Mouse (Mus musculus) T-cell, adult 66 days (primary cell): ENCODE data around the gene Pde1b. TPM values are rescaled to one million over a fixed set of nuclear protein-coding genes. Genes with fewer than 3 reads are reported as not detected.

Experiments
- total RNA-seq, 2 experiments: library from RNA; stranded (reverse); gene quantifications; 3 replicates in 1 of 2; 4 replicates in 1 of 2; pipeline ENCODE4 v1.2.4; 2023

Pde1b gene
- 10 to 100 TPM; 26.1 to 45.0 TPM for total RNA-seq

DNA sequence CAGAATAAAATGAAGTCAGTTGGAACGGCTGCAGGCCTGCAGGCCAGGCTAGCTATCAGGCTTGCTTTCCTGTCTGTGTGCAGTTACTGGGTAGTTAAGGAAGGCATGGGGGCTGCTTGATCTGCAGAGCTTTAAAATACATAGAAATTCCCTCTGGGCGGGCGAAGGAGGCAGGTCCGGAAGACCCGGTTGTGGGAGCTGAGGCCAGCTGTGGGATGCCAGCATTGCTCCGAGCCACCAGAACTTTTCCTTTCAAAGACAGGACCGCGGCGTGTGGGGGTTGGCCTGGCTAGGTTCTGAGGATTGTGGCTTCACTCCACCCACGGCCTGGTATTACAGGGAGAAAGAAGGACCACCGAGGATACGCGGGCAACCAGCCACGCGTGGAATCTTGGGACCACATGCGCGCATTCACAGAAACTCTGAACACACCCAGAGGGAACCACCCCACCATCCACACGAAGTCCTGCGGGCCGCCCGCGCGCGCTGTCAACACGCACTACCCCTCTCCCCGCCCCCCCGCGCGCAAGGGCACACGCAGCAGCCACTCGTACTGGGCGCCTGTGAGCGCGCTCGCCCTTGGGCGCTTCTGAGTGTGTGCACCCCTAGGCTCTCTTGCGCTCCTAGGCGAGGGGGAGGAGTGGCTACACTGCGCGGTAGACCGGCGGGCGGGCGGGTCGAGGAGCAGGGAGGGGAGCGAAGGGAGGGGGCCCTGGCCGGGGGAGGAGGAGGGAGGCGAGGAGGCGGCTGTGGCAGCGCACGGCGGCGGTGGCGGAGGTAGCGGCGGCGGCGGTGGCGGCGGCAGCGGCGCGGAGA, at the start of gene Pde1b:
Gene Pde1b (plus strand): TSS at position 600 of the 816 bp plus-strand sequence.

GRCm38 (mm10) chr15:103453551-103454218, 49.1 kb upstream of the Pde1b start, which contains the start of gene Nckap1l:
Gene Nckap1l, plus strand, starts transcription at chr15:103453794.

GRCm38 (mm10) chr15:103537822-103538213, 35.0 kb downstream of the Pde1b start, which contains the start of gene Ppp1r1a:
Gene Ppp1r1a, minus strand, starts transcription at chr15:103538003.

GRCm38 (mm10) chr15:103564981-103565380, 62.1 kb downstream of the Pde1b start, which contains the start of gene Glycam1:
Gene Glycam1, minus strand, starts transcription at chr15:103565081.

Other genes starting within 250 kb of the Pde1b start
- gene Nfe2, start 244.6 kb upstream of the Pde1b start, total RNA-seq = 1 to 10 TPM; 2.3 to 2.9 TPM
- gene Copz1, start 230.3 kb upstream of the Pde1b start, total RNA-seq = 10 to 100 TPM; 76.2 to 80.6 TPM
- not detected for gene Gpr84, start 192.4 kb upstream of the Pde1b start, total RNA-seq
- 1 to 10 TPM; 1.1 to 2.3 TPM for gene Zfp385a, start 162.9 kb upstream of the Pde1b start, total RNA-seq
- 1 to 10 TPM; 2.9 to 3.7 TPM for gene Itga5, start 136.3 kb upstream of the Pde1b start, total RNA-seq
- not detected for gene Gtsf1, start 72.6 kb upstream of the Pde1b start, total RNA-seq
- gene Gtsf2, start 54.6 kb upstream of the Pde1b start, total RNA-seq = not detected
- 100 to 1,000 TPM; 140 to 147 TPM for gene Nckap1l, start 49.2 kb upstream of the Pde1b start, total RNA-seq
- not detected for gene Ppp1r1a, start 35.0 kb downstream of the Pde1b start, total RNA-seq
- gene Glycam1, start 62.0 kb downstream of the Pde1b start, total RNA-seq = not detected